In genomic region chr1:120057674-120058430, GRCm38 (mm10) we compare ENCODE assay signal across 29 mouse cellular contexts. TPM values are rescaled to one million over a fixed set of nuclear protein-coding genes. Genes with fewer than 3 reads are reported as not detected.
DNase-seq lines count a peak whose midpoint lies in the region; ATAC-seq and TF ChIP-seq lines count a peak whose summit lies in the region.
"Had no signal": no experiment of that assay in that cellular context is flagged by ENCODE, and none has a peak within 500 bp of the region (broad histone marks: within the 10 kb centered on the region; RNA-seq: fewer than 3 reads in every experiment).

No protein-coding gene starts in this region.

- peaks cover 16% of the 10 kb centered on the region for H3K4me1 ChIP-seq in kidney, embryonic 16.5 days (ENCODE audit: insufficient read depth, low read length)
- H3K4me1 ChIP-seq: forebrain, embryonic 13.5 days; hindbrain, embryonic 13.5 days had no signal

- 53% methylated on average over 8 of the region's 8 CpGs for WGBS in kidney, embryonic 16.5 days

- no peak overlapping the region for H3K4me3 ChIP-seq in gastrocnemius, adult 2 months
- H3K4me3 ChIP-seq in kidney, embryonic 16.5 days (ENCODE audit: low read length), result no peak overlapping the region
- no peak overlapping the region for H3K4me3 ChIP-seq in left cerebral cortex, adult 2 months
- H3K4me3 ChIP-seq: embryonic facial prominence, embryonic 10.5 days; embryonic facial prominence, embryonic 15.5 days; forebrain, embryonic 13.5 days; heart, embryonic 12.5 days; hindbrain, embryonic 13.5 days; stomach, embryonic 15.5 days had no signal

- TF ChIP-seq CTCF in gastrocnemius, adult 2 months (IDR thresholded peaks at IDR 0.05), result no peak
- TF ChIP-seq CTCF in left cerebral cortex, adult 2 months (IDR thresholded peaks at IDR 0.05), result no peak

- no peak overlapping the region for H3K4me2 ChIP-seq in kidney, embryonic 16.5 days (replicated peaks; ENCODE audit: low read depth, low read length)
- H3K4me2 ChIP-seq: embryonic facial prominence, embryonic 15.5 days; forebrain, embryonic 13.5 days; heart, embryonic 12.5 days; hindbrain, embryonic 13.5 days; stomach, embryonic 15.5 days had no signal

- H3K27me3 ChIP-seq in kidney, embryonic 16.5 days (ENCODE audit: insufficient read depth, low read length), result no peaks in the 10 kb centered on the region
- H3K27me3 ChIP-seq: embryonic facial prominence, embryonic 15.5 days; forebrain, embryonic 13.5 days; heart, embryonic 12.5 days; hindbrain, embryonic 13.5 days; Patski; stomach, embryonic 15.5 days had no signal

- intact Hi-C loops in gastrocnemius, adult 2 months (cut with DNase I), result no loop called here
- intact Hi-C loops in left cerebral cortex, adult 2 months (cut with DNase I), result no loop called here

- H3K27ac ChIP-seq in gastrocnemius, adult 2 months, result 0 out of 2 replicates have a peak overlapping the region, but pooled peaks have one; percentile 1
- peak overlapping the region; percentile 51 for H3K27ac ChIP-seq in kidney, embryonic 16.5 days (ENCODE audit: low read length)
- H3K27ac ChIP-seq in left cerebral cortex, adult 2 months, result no peak overlapping the region
- H3K27ac ChIP-seq: embryonic facial prominence, embryonic 15.5 days; forebrain, embryonic 13.5 days; hindbrain, embryonic 13.5 days; liver, embryonic 14.5 days; stomach, embryonic 15.5 days had no signal

- no peak for DNase-seq in gastrocnemius, adult 2 months
- no peak for DNase-seq in gastrocnemius, postnatal 4 days (ENCODE audit: low spot score in 2 of 2)
- DNase-seq in kidney, adult 9 months, result no peak
- peak; percentile 36 for DNase-seq in NIH3T3 (ENCODE audit: low read depth)
- peak; percentile 52 to 63 for DNase-seq in kidney, postnatal 25 days
- DNase-seq in cerebellum, postnatal 25 days, result no peak
- no peak for DNase-seq in left cerebral cortex, adult 2 months (ENCODE audit: extremely low spot score in 1 of 2, low spot score in 2 of 2)
- DNase-seq: adrenal gland, postnatal 14 days; cerebellum, adult 11 months; cerebellum, adult 9-11 months; gastrocnemius, postnatal 14 days; heart, postnatal 4 days; left cerebral cortex, postnatal 4 days; lung, adult 2 months; midbrain, embryonic 14.5 days had no signal

- peak; percentile 40 for ATAC-seq in kidney, embryonic 16.5 days (ENCODE audit: low FRiP score, low TSS enrichment)
- ATAC-seq: forebrain, embryonic 13.5 days; intestine, postnatal 0 days; Patski had no signal

- H3K9ac ChIP-seq in kidney, embryonic 16.5 days (replicated peaks; ENCODE audit: low read length), result no peak overlapping the region
- H3K9ac ChIP-seq: embryonic facial prominence, embryonic 15.5 days; forebrain, embryonic 13.5 days; heart, embryonic 12.5 days; hindbrain, embryonic 13.5 days; liver, embryonic 14.5 days; stomach, embryonic 15.5 days had no signal

- H3K9me3 ChIP-seq in kidney, embryonic 16.5 days (ENCODE audit: low read length), result no peaks in the 10 kb centered on the region
- H3K9me3 ChIP-seq: embryonic facial prominence, embryonic 10.5 days; embryonic facial prominence, embryonic 15.5 days; forebrain, embryonic 13.5 days; G1E; hindbrain, embryonic 13.5 days; stomach, embryonic 15.5 days had no signal

- no peaks in the 10 kb centered on the region for H3K36me3 ChIP-seq in kidney, embryonic 16.5 days (ENCODE audit: insufficient read depth, low read length)
- H3K36me3 ChIP-seq: embryonic facial prominence, embryonic 10.5 days; embryonic facial prominence, embryonic 15.5 days; G1E; heart, embryonic 12.5 days; hindbrain, embryonic 13.5 days; stomach, embryonic 15.5 days had no signal

RNA-seq across cellular contexts. Expression of gene Tmem37, which starts 16.0 kb away (rescaled TPM):
- total RNA-seq in gastrocnemius, adult 2 months (2021), result 10 to 100 TPM in 1 of 2 experiments, 1 to 10 TPM in 1; 9.3 to 12.8 TPM
- 10 to 100 TPM; 11.7 to 16.9 TPM for total RNA-seq in gastrocnemius, postnatal 4 days (2021)
- polyA plus RNA-seq in kidney, embryonic 16.5 days (2015; fragmentation: Nextera tagmentation; extraction: Ambion mirVana), result 78.9 and 83.5 TPM in 2 replicates
- 1 to 10 TPM; 1.6 to 2.5 TPM for total RNA-seq in left cerebral cortex, adult 2 months (2021)
- polyA plus RNA-seq: G1E had no signal

RNA-seq across cellular contexts. Expression of gene Sctr, which starts 51.2 kb away (rescaled TPM):
- 1 to 10 TPM; 2.0 to 2.1 TPM for total RNA-seq in gastrocnemius, adult 2 months (2021)
- 1 to 10 TPM; 2.0 to 2.4 TPM for total RNA-seq in gastrocnemius, postnatal 4 days (2021)
- polyA plus RNA-seq in kidney, embryonic 16.5 days (2015; fragmentation: Nextera tagmentation; extraction: Ambion mirVana), result 0.42 and 0.73 TPM in 2 replicates
- under 1 TPM; 0.43 to 0.77 TPM for total RNA-seq in left cerebral cortex, adult 2 months (2021)
- total RNA-seq: common myeloid progenitor, adult 5-6 weeks; G1E; monocyte, adult 5-6 weeks had no signal
- polyA plus RNA-seq: G1E; heart, postnatal 0 days had no signal

Comparison
In these comparisons a context has a peak if more than half of its experiments do, and no peak if none do; other contexts are left out.
1. DNase-seq: peak in NIH3T3 (single experiment) and kidney, postnatal 25 days (2 of 2); none in gastrocnemius, adult 2 months (single experiment), gastrocnemius, postnatal 4 days (0 of 2), kidney, adult 9 months (single experiment), cerebellum, postnatal 25 days (0 of 2) and left cerebral cortex, adult 2 months (0 of 2).